ENCODE assay signal across 23 mouse cellular contexts in genomic region chr15:21007931-21008330, GRCm38 (mm10).
"Had no signal": no experiment of that assay in that cellular context is flagged by ENCODE, and none has a peak within 500 bp of the region (broad histone marks: within the 10 kb centered on the region; RNA-seq: fewer than 3 reads in every experiment).

No protein-coding gene starts in this region.

- H3K4me1 ChIP-seq: limb, embryonic 10.5 days; limb, embryonic 13.5 days; liver, embryonic 12.5 days; liver, embryonic 15.5 days; lung, embryonic 15.5 days; megakaryocyte, embryonic 14.5 days; neural tube, embryonic 12.5 days; neural tube, embryonic 15.5 days had no signal

- H3K27me3 ChIP-seq: limb, embryonic 13.5 days; liver, embryonic 12.5 days; liver, embryonic 15.5 days; lung, embryonic 15.5 days; megakaryocyte, embryonic 14.5 days; neural tube, embryonic 12.5 days; neural tube, embryonic 15.5 days had no signal

- H3K36me3 ChIP-seq: limb, embryonic 10.5 days; limb, embryonic 13.5 days; liver, embryonic 12.5 days; liver, embryonic 15.5 days; lung, embryonic 15.5 days; neural tube, embryonic 12.5 days; neural tube, embryonic 15.5 days had no signal

- H3K4me3 ChIP-seq: limb, embryonic 10.5 days; limb, embryonic 13.5 days; liver, embryonic 12.5 days; liver, embryonic 15.5 days; lung, embryonic 15.5 days; megakaryocyte, embryonic 14.5 days; neural tube, embryonic 12.5 days; neural tube, embryonic 15.5 days had no signal

- H3K27ac ChIP-seq: limb, embryonic 10.5 days; limb, embryonic 13.5 days; liver, embryonic 12.5 days; liver, embryonic 15.5 days; lung, embryonic 15.5 days; neural tube, embryonic 12.5 days; neural tube, embryonic 15.5 days; stomach, postnatal 0 days had no signal

- H3K9ac ChIP-seq: limb, embryonic 13.5 days; liver, embryonic 12.5 days; liver, embryonic 15.5 days; lung, embryonic 15.5 days; neural tube, embryonic 12.5 days; neural tube, embryonic 15.5 days had no signal

- DNase-seq: kidney, adult 18-20 months; kidney, adult 9 months; kidney, postnatal 14 days; kidney, postnatal 4 days; liver; lung, adult 18-20 months; lung, postnatal 10 days; lung, postnatal 36 days; right cerebral cortex, adult 18-20 months; right cerebral cortex, postnatal 14 days; right cerebral cortex, postnatal 4 days; thymus, adult 2 months; thymus, postnatal 14 days; thymus, postnatal 4 days had no signal

- ATAC-seq: liver, embryonic 12.5 days had no signal

- H3K4me2 ChIP-seq: limb, embryonic 13.5 days; liver, embryonic 12.5 days; liver, embryonic 15.5 days; lung, embryonic 15.5 days; neural tube, embryonic 12.5 days; neural tube, embryonic 15.5 days had no signal

- H3K9me3 ChIP-seq: limb, embryonic 10.5 days; limb, embryonic 13.5 days; liver, embryonic 12.5 days; liver, embryonic 15.5 days; lung, embryonic 15.5 days; megakaryocyte, embryonic 14.5 days; neural tube, embryonic 12.5 days; neural tube, embryonic 15.5 days had no signal
